Mouse (Mus musculus) stomach, postnatal 0 days (tissue): ENCODE data around the gene Acer3.

Experiments
- CTCF ChIP-seq: IDR thresholded peaks from 2 replicates; pipeline ENCODE4 v1.5.1; 2016; ENCODE audit warnings: antibody characterized with exemption, low read depth, mild to moderate bottlenecking, moderate library complexity
- EP300 ChIP-seq: optimal IDR thresholded peaks from 2 replicates; pipeline ENCODE3; 2016; ENCODE audit warnings: antibody characterized with exemption

GRCm38 (mm10) chr7:98188238-98188637 lies 132.8 kb downstream of the Acer3 start:
- TF ChIP-seq CTCF (no peak), EP300 (no peak)
